Mouse (Mus musculus) liver, embryonic 14.5 days (tissue): ENCODE data around the gene Popdc2. TPM values are rescaled to one million over a fixed set of nuclear protein-coding genes. Genes with fewer than 3 reads are reported as not detected.

ENCODE experiments used
- ATAC-seq: fragments of 200-750 bp; cut with Nextera tagmentation; 2 replicates; pipeline ENCODE4 v1.8.0; 2017; ENCODE audit warnings: moderate number of reproducible peaks, mild to moderate bottlenecking, moderate library complexity; ENCODE audit not compliant: insufficient read depth
- DNase-seq, 3 experiments: peaks; one replicate each; pipeline ENCODE4 v3.0.0-alpha.2; 2012 to 2013; ENCODE audit warnings: low read depth in 3 of 3, low spot score in 3 of 3
- H3K27ac ChIP-seq: fragments of 300-500 bp; sonication (generic); 2 replicates; pipeline ENCODE4 v1.5.1; 2014; ENCODE audit warnings: moderate library complexity, mild to moderate bottlenecking, control low read depth, inconsistent platforms
- H3K27me3 ChIP-seq: fragments of 300-500 bp; sonication (generic); 2 replicates; pipeline ENCODE4 v1.6.1; 2014; ENCODE audit warnings: mild to moderate bottlenecking, low read length, moderate library complexity; ENCODE audit not compliant: control insufficient read depth, insufficient read depth
- H3K36me3 ChIP-seq: fragments of 300-500 bp; sonication (generic); replicated peaks from 2 replicates; pipeline ENCODE4 v1.6.1; 2014; ENCODE audit warnings: low read depth; ENCODE audit not compliant: control insufficient read depth, insufficient read depth
- H3K4me1 ChIP-seq, 2 experiments: fragments of 200-500 bp in 1 of 2; fragments of 300-500 bp in 1 of 2; sonication (generic) in 1 of 2; replicated peaks; 2 replicates each; pipeline ENCODE4 v1.6.1; 2012 to 2014; ENCODE audit warnings: antibody characterized with exemption in 1 of 2, inconsistent platforms in 1 of 2, low read length in 1 of 2; ENCODE audit not compliant: control insufficient read depth in 2 of 2, insufficient read depth in 2 of 2
- H3K4me2 ChIP-seq: fragments of 300-500 bp; sonication (generic); 2 replicates; pipeline ENCODE4 v1.6.1; 2014; ENCODE audit warnings: low read depth, mild to moderate bottlenecking, control low read depth, moderate library complexity
- H3K4me3 ChIP-seq, 2 experiments: fragments of 200-500 bp in 1 of 2; fragments of 300-500 bp in 1 of 2; sonication (generic) in 1 of 2; 2 replicates each; pipeline ENCODE4 v1.5.1; 2012 to 2014; ENCODE audit warnings: low read depth in 2 of 2, low read length in 2 of 2, mild to moderate bottlenecking in 2 of 2, control low read depth in 1 of 2, inconsistent platforms in 1 of 2, moderate library complexity in 1 of 2; ENCODE audit not compliant: insufficient read depth in 1 of 2
- H3K9ac ChIP-seq: fragments of 300-500 bp; sonication (generic); replicated peaks from 2 replicates; pipeline ENCODE4 v1.6.1; 2014; ENCODE audit warnings: mild to moderate bottlenecking, control low read depth, moderate library complexity
- H3K9me3 ChIP-seq: fragments of 300-500 bp; sonication (generic); 2 replicates; pipeline ENCODE4 v1.6.1; 2016; ENCODE audit warnings: low read length, mixed read lengths; ENCODE audit not compliant: control insufficient read depth
- CTCF ChIP-seq: IDR thresholded peaks from 2 replicates; pipeline ENCODE4 v1.5.1; 2016; ENCODE audit warnings: antibody characterized with exemption, low read depth, control low read depth
- EP300 ChIP-seq: IDR thresholded peaks from 2 replicates; pipeline ENCODE4 v1.6.1; 2016; ENCODE audit warnings: antibody characterized with exemption, low read depth
- WGBS: fragments of 180-500 bp; shearing (Covaris S2); extraction: QIAGEN DNeasy Blood & Tissue Kit; methylation state at CpG from one replicate; pipeline ENCODE4 v1.1.7; 2014; ENCODE audit not compliant: insufficient replicate concordance; 5-methylcytosine and 5-hydroxymethylcytosine counted together
- polyA plus RNA-seq, 2 experiments: library from polyadenylated mRNA; depleted of rRNA in 1 of 2; stranded (reverse) in 1 of 2; unstranded in 1 of 2; fragments of >200 nt; fragmentation: Nextera tagmentation in 1 of 2; extraction: Ambion mirVana in 1 of 2; gene quantifications; 2 replicates each; pipeline versions ENCODE4 v1.2.1 to v1.2.3; 2012 to 2014

Popdc2 gene
- polyA plus RNA-seq, 2 experiments, result 23.2 to 24.5 TPM

- Histone ChIP-seq H3K36me3 (no peaks in the 10 kb centered on the region), H3K4me1 (no peaks in the 10 kb centered on the region), H3K27me3 (no peaks in the 10 kb centered on the region), H3K9ac (no peak overlapping the region), H3K27ac (no peak overlapping the region), H3K4me2 (no peak overlapping the region), H3K9me3 (no peaks in the 10 kb centered on the region), H3K4me3 (no peak overlapping the region)
- no peak for TF ChIP-seq CTCF
- no peak for TF ChIP-seq EP300
- no peak for DNase-seq
- no peak for ATAC-seq
- WGBS, result 63% methylated on average over 7 of the region's 7 CpGs
Observed at GRCm38 (mm10) chr16:38414953-38415352, 52.9 kb downstream of the Popdc2 start.

GRCm38 (mm10) chr16:38425374-38425773, 63.4 kb downstream of the Popdc2 start:
- WGBS, result 68% methylated on average over 2 of the region's 2 CpGs
- Histone ChIP-seq H3K4me3 (no peak overlapping the region), H3K9me3 (no peaks in the 10 kb centered on the region), H3K27me3 (no peaks in the 10 kb centered on the region), H3K27ac (no peak overlapping the region), H3K36me3 (no peaks in the 10 kb centered on the region), H3K9ac (no peak overlapping the region), H3K4me2 (no peak overlapping the region), H3K4me1 (0 out of 4 replicates have a peak, but pooled peaks cover 0 to 1% of the 10 kb centered on the region in 2 experiments)
- ATAC-seq (no peak), DNase-seq (no peak)
- no peak for TF ChIP-seq CTCF
- no peak for TF ChIP-seq EP300

- no peak overlapping the region for H3K9ac ChIP-seq
- no peak overlapping the region for H3K27ac ChIP-seq
- H3K4me1 ChIP-seq, result peaks cover 0 to 1% of the 10 kb centered on the region in 2 experiments; a peak in 2 of 4 replicates
- no peak for TF ChIP-seq EP300
- TF ChIP-seq CTCF, result no peak
- no peaks in the 10 kb centered on the region for H3K9me3 ChIP-seq
- no peaks in the 10 kb centered on the region for H3K27me3 ChIP-seq
- H3K36me3 ChIP-seq, result no peaks in the 10 kb centered on the region
- ATAC-seq (no peak), DNase-seq (no peak)
- H3K4me3 ChIP-seq, result no peak overlapping the region
- 51% methylated on average over 1 of the region's 1 CpGs for WGBS
- no peak overlapping the region for H3K4me2 ChIP-seq
Observed at GRCm38 (mm10) chr16:38425799-38426198, 63.8 kb downstream of the Popdc2 start.

Other genes with a start within 250 kb of the Popdc2 start
- gene Nr1i2, start 67.4 kb upstream of the Popdc2 start, polyA plus RNA-seq (2012; rRNA removed), result 3.6 and 4.1 TPM in 2 replicates
- 2.2 and 2.9 TPM in 2 replicates for gene Nr1i2, start 67.4 kb upstream of the Popdc2 start, polyA plus RNA-seq (2014; fragmentation: Nextera tagmentation; extraction: Ambion mirVana)
- 0.01 TPM in 1 of 2 replicates, not detected in the other for gene Maats1, start 20.1 kb upstream of the Popdc2 start, polyA plus RNA-seq (2012; rRNA removed)
- not detected in 2 replicates for gene Maats1, start 20.1 kb upstream of the Popdc2 start, polyA plus RNA-seq (2014; fragmentation: Nextera tagmentation; extraction: Ambion mirVana)
- gene Cox17, start 15.2 kb upstream of the Popdc2 start, polyA plus RNA-seq (2012; rRNA removed), result 124 and 227 TPM in 2 replicates
- gene Cox17, start 15.2 kb upstream of the Popdc2 start, polyA plus RNA-seq (2014; fragmentation: Nextera tagmentation; extraction: Ambion mirVana), result 351 and 369 TPM in 2 replicates
- not detected in 2 replicates for gene Gm21987, start 15.2 kb upstream of the Popdc2 start, polyA plus RNA-seq (2012; rRNA removed)
- not detected in 2 replicates for gene Gm21987, start 15.2 kb upstream of the Popdc2 start, polyA plus RNA-seq (2014; fragmentation: Nextera tagmentation; extraction: Ambion mirVana)
- 13.8 and 15.0 TPM in 2 replicates for gene Pla1a, start 70.9 kb downstream of the Popdc2 start, polyA plus RNA-seq (2012; rRNA removed)
- 15.5 and 18.9 TPM in 2 replicates for gene Pla1a, start 70.9 kb downstream of the Popdc2 start, polyA plus RNA-seq (2014; fragmentation: Nextera tagmentation; extraction: Ambion mirVana)
- 12.4 and 15.2 TPM in 2 replicates for gene Adprh, start 90.5 kb downstream of the Popdc2 start, polyA plus RNA-seq (2012; rRNA removed)
- gene Adprh, start 90.5 kb downstream of the Popdc2 start, polyA plus RNA-seq (2014; fragmentation: Nextera tagmentation; extraction: Ambion mirVana), result 23.7 and 29.9 TPM in 2 replicates
- 0.12 and 0.35 TPM in 2 replicates for gene Cd80, start 93.4 kb downstream of the Popdc2 start, polyA plus RNA-seq (2012; rRNA removed)
- 0.15 and 0.18 TPM in 2 replicates for gene Cd80, start 93.4 kb downstream of the Popdc2 start, polyA plus RNA-seq (2014; fragmentation: Nextera tagmentation; extraction: Ambion mirVana)
- 4.1 and 5.6 TPM in 2 replicates for gene Timmdc1, start 160.5 kb downstream of the Popdc2 start, polyA plus RNA-seq (2012; rRNA removed)
- 7.2 and 9.4 TPM in 2 replicates for gene Timmdc1, start 160.5 kb downstream of the Popdc2 start, polyA plus RNA-seq (2014; fragmentation: Nextera tagmentation; extraction: Ambion mirVana)
- gene Poglut1, start 188.0 kb downstream of the Popdc2 start, polyA plus RNA-seq (2012; rRNA removed), result 5.9 TPM in 2 replicates
- gene Poglut1, start 188.0 kb downstream of the Popdc2 start, polyA plus RNA-seq (2014; fragmentation: Nextera tagmentation; extraction: Ambion mirVana), result 6.1 and 7.2 TPM in 2 replicates
- gene Tmem39a, start 196.5 kb downstream of the Popdc2 start, polyA plus RNA-seq (2012; rRNA removed), result 29.3 and 47.8 TPM in 2 replicates
- gene Tmem39a, start 196.5 kb downstream of the Popdc2 start, polyA plus RNA-seq (2014; fragmentation: Nextera tagmentation; extraction: Ambion mirVana), result 27.8 and 32.9 TPM in 2 replicates